Mouse (Mus musculus): ENCODE measurements around the gene Csmd2. TPM values are rescaled to one million over a fixed set of nuclear protein-coding genes. Genes with fewer than 3 reads are reported as not detected.

The Csmd2 gene
- total RNA-seq, 2 experiments from 2014 or later: 0.12 to 0.17 TPM

GRCm38 (mm10) chr4:128227377-128228316 lies 240.0 kb downstream of the Csmd2 start:
- intact Hi-C loops (cut with DNase I): no loop called here
- no peak for DNase-seq

- DNase-seq: no peak
- intact Hi-C loops (cut with DNase I): no loop called here
These were observed 245.8 kb downstream of the Csmd2 start for GRCm38 (mm10) chr4:128233458-128233857.

GRCm38 (mm10) chr4:128239113-128239512 lies 251.5 kb downstream of the Csmd2 start:
- DNase-seq: no peak
- intact Hi-C loops (cut with DNase I): no loop called here

- DNase-seq: no peak
- intact Hi-C loops (cut with DNase I): no loop called here
These were observed 253.6 kb downstream of the Csmd2 start for GRCm38 (mm10) chr4:128241075-128241853.

GRCm38 (mm10) chr4:128241854-128242356 lies 254.2 kb downstream of the Csmd2 start:
- no peak for DNase-seq
- intact Hi-C loops (cut with DNase I): no loop called here

GRCm38 (mm10) chr4:128245201-128245600 lies 257.5 kb downstream of the Csmd2 start:
- no peak for DNase-seq
- intact Hi-C loops (cut with DNase I): no loop called here

- peak; percentile 41 to 59 for DNase-seq
- intact Hi-C loops (cut with DNase I): no loop called here
These were observed 261.0 kb downstream of the Csmd2 start for GRCm38 (mm10) chr4:128248676-128249075.

GRCm38 (mm10) chr4:128259211-128259610 lies 271.6 kb downstream of the Csmd2 start:
- DNase-seq: no peak
- intact Hi-C loops (cut with DNase I): no loop called here

- DNase-seq: no peak
- intact Hi-C loops (cut with DNase I): no loop called here
These were observed 273.4 kb downstream of the Csmd2 start, which contains the start of gene Hmgb4 for GRCm38 (mm10) chr4:128260907-128261560. Hmgb4 (minus strand) TSS chr4:128260957.

GRCm38 (mm10) chr4:128264491-128264890 lies 276.8 kb downstream of the Csmd2 start:
- DNase-seq: no peak
- intact Hi-C loops (cut with DNase I): no loop called here

GRCm38 (mm10) chr4:128265341-128265740 lies 277.7 kb downstream of the Csmd2 start:
- DNase-seq: peak; percentile 11 to 16

GRCm38 (mm10) chr4:128269261-128269875 lies 281.7 kb downstream of the Csmd2 start:
- intact Hi-C loops (cut with DNase I): no loop called here
- peak in 1 of 2 experiments; percentile 10 for DNase-seq

More at GRCm38 (mm10) chr4:128265341-128265740, 277.7 kb downstream of the Csmd2 start:
- intact Hi-C loops (cut with DNase I): no loop called here

- intact Hi-C loops (cut with DNase I): no loop called here
- no peak for DNase-seq
These were observed 282.5 kb downstream of the Csmd2 start for GRCm38 (mm10) chr4:128270177-128270576.

- peak; percentile 20 to 28 for DNase-seq
- intact Hi-C loops (cut with DNase I): no loop called here
These were observed 283.3 kb downstream of the Csmd2 start for GRCm38 (mm10) chr4:128270931-128271330.

- intact Hi-C loops (cut with DNase I): no loop called here
- DNase-seq: no peak
These were observed 284.8 kb downstream of the Csmd2 start for GRCm38 (mm10) chr4:128272501-128272900.

- intact Hi-C loops (cut with DNase I): no loop called here
- no peak for DNase-seq
These were observed 285.5 kb downstream of the Csmd2 start for GRCm38 (mm10) chr4:128273146-128273545.

GRCm38 (mm10) chr4:128275116-128275515 lies 287.5 kb downstream of the Csmd2 start:
- DNase-seq: no peak
- intact Hi-C loops (cut with DNase I): no loop called here

GRCm38 (mm10) chr4:128275586-128275985 lies 287.9 kb downstream of the Csmd2 start:
- DNase-seq: no peak
- intact Hi-C loops (cut with DNase I): no loop called here

- intact Hi-C loops (cut with DNase I): no loop called here
These were observed 297.4 kb downstream of the Csmd2 start for GRCm38 (mm10) chr4:128285009-128285408.

GRCm38 (mm10) chr4:128288095-128288494 lies 300.4 kb downstream of the Csmd2 start:
- intact Hi-C loops (cut with DNase I): no loop called here
- no peak for DNase-seq

More at GRCm38 (mm10) chr4:128285009-128285408, 297.4 kb downstream of the Csmd2 start:
- no peak for DNase-seq

Measured in heart, postnatal 14 days (tissue).